Mouse (Mus musculus) retina, postnatal 1 day (tissue): Measurements from ENCODE around the gene Tex46.
A peak's percentile ranks its signal among the peaks of the same experiment; 100 is the strongest.

ENCODE experiments used
- DNase-seq: peaks from one replicate; pipeline ENCODE4 v3.0.0-alpha.2; 2012

The Tex46 gene

GRCm38 (mm10) chr4:136610387-136610856 lies at the start of gene Tex46:
Tex46 (plus strand) TSS chr4:136610437.
- DNase-seq, result no peak

GRCm38 (mm10) chr4:136562755-136563154 lies 47.5 kb upstream of the Tex46 start:
- no peak for DNase-seq

GRCm38 (mm10) chr4:136568629-136569028 lies 41.6 kb upstream of the Tex46 start:
- DNase-seq, result peak; percentile 6

- no peak for DNase-seq
These were observed 40.2 kb upstream of the Tex46 start for GRCm38 (mm10) chr4:136569998-136570397.

- no peak for DNase-seq
These were observed 28.4 kb upstream of the Tex46 start for GRCm38 (mm10) chr4:136581885-136582284.

GRCm38 (mm10) chr4:136587221-136587827 lies 22.9 kb upstream of the Tex46 start:
- no peak for DNase-seq

GRCm38 (mm10) chr4:136588003-136588402 lies 22.2 kb upstream of the Tex46 start:
- DNase-seq, result no peak

- no peak for DNase-seq
These were observed 18.1 kb upstream of the Tex46 start for GRCm38 (mm10) chr4:136592111-136592510.

GRCm38 (mm10) chr4:136594006-136594405 lies 16.2 kb upstream of the Tex46 start:
- DNase-seq, result no peak

GRCm38 (mm10) chr4:136595221-136595620 lies 15.0 kb upstream of the Tex46 start:
- no peak for DNase-seq

- no peak for DNase-seq
These were observed 11.9 kb upstream of the Tex46 start for GRCm38 (mm10) chr4:136598268-136598876.

- peak; percentile 22 for DNase-seq
These were observed 10.4 kb upstream of the Tex46 start for GRCm38 (mm10) chr4:136599869-136600268.

- no peak for DNase-seq
These were observed 9.7 kb upstream of the Tex46 start for GRCm38 (mm10) chr4:136600536-136600935.

GRCm38 (mm10) chr4:136601476-136601875 lies 8.8 kb upstream of the Tex46 start:
- DNase-seq, result peak; percentile 76

- DNase-seq, result peak; percentile 64
These were observed 8.2 kb upstream of the Tex46 start for GRCm38 (mm10) chr4:136602018-136602554.

GRCm38 (mm10) chr4:136602568-136602967 lies 7.7 kb upstream of the Tex46 start, which contains the start of gene Kdm1a:
Kdm1a (minus strand) TSS chr4:136602723.
- peak; percentile 96 for DNase-seq

- no peak for DNase-seq
These were observed 4.3 kb upstream of the Tex46 start for GRCm38 (mm10) chr4:136605756-136606485.

GRCm38 (mm10) chr4:136613657-136614056 lies 3.4 kb downstream of the Tex46 start:
- DNase-seq, result no peak

- peak; percentile 86 for DNase-seq
These were observed 11.1 kb downstream of the Tex46 start for GRCm38 (mm10) chr4:136621336-136621735.

GRCm38 (mm10) chr4:136621956-136622355 lies 11.7 kb downstream of the Tex46 start:
- no peak for DNase-seq

GRCm38 (mm10) chr4:136622388-136622787 lies 12.2 kb downstream of the Tex46 start, which contains the start of gene Lactbl1:
Lactbl1 (plus strand) TSS chr4:136622621.
- DNase-seq, result peak; percentile 80

- no peak for DNase-seq
These were observed 16.4 kb downstream of the Tex46 start for GRCm38 (mm10) chr4:136626590-136626989.

- peak; percentile 63 for DNase-seq
These were observed 21.2 kb downstream of the Tex46 start for GRCm38 (mm10) chr4:136631237-136631994.
